Mouse (Mus musculus): ENCODE results near the gene Gbx1.

Gene Gbx1

GRCm38 (mm10) chr5:24524522-24524921 lies 2.5 kb downstream of the Gbx1 start:
- DNase-seq: no peak

GRCm38 (mm10) chr5:24523806-24524205 lies 3.2 kb downstream of the Gbx1 start:
- no peak for DNase-seq

GRCm38 (mm10) chr5:24521366-24521765 lies 5.6 kb downstream of the Gbx1 start:
- no peak for DNase-seq

GRCm38 (mm10) chr5:24512271-24512670 lies 14.7 kb downstream of the Gbx1 start:
- DNase-seq: peak; percentile 23

GRCm38 (mm10) chr5:24510635-24511034 lies 16.4 kb downstream of the Gbx1 start:
- DNase-seq: peak; percentile 65

GRCm38 (mm10) chr5:24508406-24508805 lies 18.6 kb downstream of the Gbx1 start:
- no peak for DNase-seq

- no peak for DNase-seq
Measured at GRCm38 (mm10) chr5:24505513-24505912, 21.5 kb downstream of the Gbx1 start.

GRCm38 (mm10) chr5:24502786-24503185 lies 24.2 kb downstream of the Gbx1 start:
- DNase-seq: no peak

GRCm38 (mm10) chr5:24500851-24501250 lies 26.2 kb downstream of the Gbx1 start:
- no peak for DNase-seq

GRCm38 (mm10) chr5:24499113-24499512 lies 27.9 kb downstream of the Gbx1 start:
- DNase-seq: no peak

- DNase-seq: no peak
Measured at GRCm38 (mm10) chr5:24497526-24497925, 29.5 kb downstream of the Gbx1 start.

GRCm38 (mm10) chr5:24496756-24497155 lies 30.2 kb downstream of the Gbx1 start:
- DNase-seq: no peak

GRCm38 (mm10) chr5:24495019-24495418 lies 32.0 kb downstream of the Gbx1 start:
- DNase-seq: no peak

- DNase-seq: peak; percentile 25
Measured at GRCm38 (mm10) chr5:24492546-24493285, 34.3 kb downstream of the Gbx1 start.

GRCm38 (mm10) chr5:24490413-24490920 lies 36.5 kb downstream of the Gbx1 start:
- DNase-seq: no peak

- DNase-seq: no peak
Measured at GRCm38 (mm10) chr5:24486738-24487137, 40.3 kb downstream of the Gbx1 start.

GRCm38 (mm10) chr5:24486097-24486496 lies 40.9 kb downstream of the Gbx1 start:
- DNase-seq: peak; percentile 94

GRCm38 (mm10) chr5:24484963-24485362 lies 42.0 kb downstream of the Gbx1 start:
- no peak for DNase-seq

- peak; percentile 63 for DNase-seq
Measured at GRCm38 (mm10) chr5:24483326-24483725, 43.7 kb downstream of the Gbx1 start.

- no peak for DNase-seq
Measured at GRCm38 (mm10) chr5:24482247-24483079, 44.5 kb downstream of the Gbx1 start.

GRCm38 (mm10) chr5:24481647-24482046 lies 45.4 kb downstream of the Gbx1 start:
- peak; percentile 78 for DNase-seq

- no peak for DNase-seq
Measured at GRCm38 (mm10) chr5:24477909-24478308, 49.1 kb downstream of the Gbx1 start.

GRCm38 (mm10) chr5:24475476-24476241 lies 51.3 kb downstream of the Gbx1 start:
- DNase-seq: peak; percentile 84
